Mouse (Mus musculus) heart, postnatal 36 days (tissue): Measurements from ENCODE around the gene Pbx2. TPM values are rescaled to one million over a fixed set of nuclear protein-coding genes. Genes with fewer than 3 reads are reported as not detected.

Experiments
- DNase-seq, 2 experiments: peaks; one replicate each; pipeline ENCODE4 v3.0.0; 2021 to 2022
- intact Hi-C: fragments of 180-260 bp; cut with DNase I; formaldehyde crosslinking; loops from one replicate; pipeline ENCODE4 v1.15.1; 2025
- total RNA-seq, 2 experiments: library from RNA; stranded (reverse); gene quantifications; 2 replicates each; pipeline ENCODE4 v1.2.3; 2021

The Pbx2 gene
- total RNA-seq, 2 experiments from 2014 or later: 18.0 to 19.6 TPM

- DNase-seq: no peak
- intact Hi-C loops: no loop called here
Observed at GRCm38 (mm10) chr17:34645831-34646511, 54.9 kb downstream of the Pbx2 start.

Other genes with a start within 250 kb of the Pbx2 start
- under 1 TPM; 0.58 to 0.92 TPM for gene Btnl2, start 236.4 kb upstream of the Pbx2 start, total RNA-seq
- gene Btnl1, start 214.1 kb upstream of the Pbx2 start, total RNA-seq: not detected
- not detected for gene BC051142, start 192.4 kb upstream of the Pbx2 start, total RNA-seq
- not detected for gene Btnl4, start 113.9 kb upstream of the Pbx2 start, total RNA-seq
- gene Btnl6, start 73.9 kb upstream of the Pbx2 start, total RNA-seq: not detected
- gene Notch4, start 27.0 kb upstream of the Pbx2 start, total RNA-seq: 10 to 100 TPM; 33.0 to 48.6 TPM
- gene Gpsm3, start 1.5 kb upstream of the Pbx2 start, total RNA-seq: 1 to 10 TPM; 4.7 to 4.8 TPM
- gene Ager, start 6.6 kb downstream of the Pbx2 start, total RNA-seq: under 1 TPM; 0.24 to 0.47 TPM
- gene Rnf5, start 12.4 kb downstream of the Pbx2 start, total RNA-seq: 10 to 100 TPM; 35.7 to 37.1 TPM
- 10 to 100 TPM; 61.2 to 70.5 TPM for gene Agpat1, start 13.0 kb downstream of the Pbx2 start, total RNA-seq
- gene Egfl8, start 24.7 kb downstream of the Pbx2 start, total RNA-seq: 1 to 10 TPM; 1.5 to 2.5 TPM
- gene Ppt2, start 37.2 kb downstream of the Pbx2 start, total RNA-seq: 10 to 100 TPM; 54.4 to 55.5 TPM
- 1 to 10 TPM; 1.4 to 1.7 TPM for gene Prrt1, start 38.3 kb downstream of the Pbx2 start, total RNA-seq
- 1 to 10 TPM; 6.9 to 9.9 TPM for gene Fkbpl, start 53.5 kb downstream of the Pbx2 start, total RNA-seq
- gene Atf6b, start 55.9 kb downstream of the Pbx2 start, total RNA-seq: 10 to 100 TPM; 15.3 to 16.1 TPM
- gene Tnxb, start 79.3 kb downstream of the Pbx2 start, total RNA-seq: 10 to 100 TPM; 35.6 to 39.7 TPM
- 10 to 100 TPM; 22.8 to 24.7 TPM for gene C4b, start 152.6 kb downstream of the Pbx2 start, total RNA-seq
- not detected for gene Cyp21a1, start 213.3 kb downstream of the Pbx2 start, total RNA-seq
- 10 to 100 TPM in 1 of 2 experiments, 1 to 10 TPM in 1; 10.0 to 11.1 TPM for gene Stk19, start 245.7 kb downstream of the Pbx2 start, total RNA-seq
- 10 to 100 TPM; 12.4 to 17.3 TPM for gene Dxo, start 245.8 kb downstream of the Pbx2 start, total RNA-seq